Mouse (Mus musculus): ENCODE data around the gene Timeless. TPM values are rescaled to one million over a fixed set of nuclear protein-coding genes. Genes with fewer than 3 reads are reported as not detected.

The Timeless gene
- polyA plus RNA-seq, 1 experiment from 2014 or later, result 19.7 TPM

- Histone ChIP-seq H3K27ac (ENCODE audit: low read depth, low read length) (peak overlapping the region; percentile 46; the same call in 1 of the 2 replicates), H3K36me3 (ENCODE audit: control insufficient read depth, insufficient read depth, low read length) (peaks cover 7% of the 10 kb centered on the region), H3K27me3 (replicated peaks; ENCODE audit: control insufficient read depth, insufficient read depth, low read length) (no peaks in the 10 kb centered on the region), H3K4me2 (ENCODE audit: low read length) (no peak overlapping the region), H3K9me3 (ENCODE audit: control insufficient read depth, low read length) (no peaks in the 10 kb centered on the region), H3K9ac (ENCODE audit: low read depth, low read length) (no peak overlapping the region; the same call in 1 of the 2 replicates), H3K4me3 (ENCODE audit: low read length) (no peak overlapping the region), H3K4me1 (ENCODE audit: control insufficient read depth, insufficient read depth, low read depth, low read length) (no peaks in the 10 kb centered on the region)
- ATAC-seq, result no peak; the same call in 1 of the 2 replicates
- 66% methylated on average over 13 of the region's 13 CpGs for WGBS
Measured at GRCm38 (mm10) chr10:128296370-128297090, 64.7 kb downstream of the Timeless start.

GRCm38 (mm10) chr10:128297221-128297620 lies 65.4 kb downstream of the Timeless start:
- Histone ChIP-seq H3K4me1 (ENCODE audit: control insufficient read depth, insufficient read depth, low read depth, low read length) (peaks cover 1% of the 10 kb centered on the region; the same call in 1 of the 2 replicates), H3K4me3 (ENCODE audit: low read length) (no peak overlapping the region), H3K9ac (ENCODE audit: low read depth, low read length) (no peak overlapping the region), H3K9me3 (ENCODE audit: control insufficient read depth, low read length) (no peaks in the 10 kb centered on the region), H3K4me2 (ENCODE audit: low read length) (no peak overlapping the region), H3K27ac (ENCODE audit: low read depth, low read length) (no peak overlapping the region), H3K36me3 (ENCODE audit: control insufficient read depth, insufficient read depth, low read length) (peaks cover 2% of the 10 kb centered on the region; the same call in 1 of the 2 replicates), H3K27me3 (replicated peaks; ENCODE audit: control insufficient read depth, insufficient read depth, low read length) (no peaks in the 10 kb centered on the region)
- 0 out of 2 replicates have a peak, but pooled peaks have one; percentile 24 for ATAC-seq
- 73% methylated on average over 4 of the region's 4 CpGs for WGBS

- Histone ChIP-seq H3K27me3 (replicated peaks; ENCODE audit: control insufficient read depth, insufficient read depth, low read length) (no peaks in the 10 kb centered on the region), H3K36me3 (ENCODE audit: control insufficient read depth, insufficient read depth, low read length) (no peaks in the 10 kb centered on the region), H3K9me3 (ENCODE audit: control insufficient read depth, low read length) (no peaks in the 10 kb centered on the region), H3K27ac (ENCODE audit: low read depth, low read length) (no peak overlapping the region), H3K4me1 (ENCODE audit: control insufficient read depth, insufficient read depth, low read depth, low read length) (peaks cover 5% of the 10 kb centered on the region; the same call in 1 of the 2 replicates), H3K9ac (ENCODE audit: low read depth, low read length) (no peak overlapping the region), H3K4me2 (ENCODE audit: low read length) (no peak overlapping the region), H3K4me3 (ENCODE audit: low read length) (no peak overlapping the region)
- 72% methylated on average over 11 of the region's 11 CpGs for WGBS
- ATAC-seq, result 0 out of 2 replicates have a peak, but pooled peaks have one; percentile 38
Measured at GRCm38 (mm10) chr10:128297622-128298021, 65.8 kb downstream of the Timeless start.

- no peak overlapping the region for H3K4me2 ChIP-seq (ENCODE audit: low read length)
- H3K4me3 ChIP-seq (ENCODE audit: low read length), result no peak overlapping the region
- no peak overlapping the region for H3K27ac ChIP-seq (ENCODE audit: low read depth, low read length)
- H3K27me3 ChIP-seq (replicated peaks; ENCODE audit: control insufficient read depth, insufficient read depth, low read length), result no peaks in the 10 kb centered on the region
- H3K4me1 ChIP-seq (ENCODE audit: control insufficient read depth, insufficient read depth, low read depth, low read length), result peaks cover 5% of the 10 kb centered on the region; the same call in 1 of the 2 replicates
- ATAC-seq, result no peak
- H3K9ac ChIP-seq (ENCODE audit: low read depth, low read length), result no peak overlapping the region
- H3K9me3 ChIP-seq (ENCODE audit: control insufficient read depth, low read length), result no peaks in the 10 kb centered on the region
- 81% methylated on average over 6 of the region's 6 CpGs for WGBS
- H3K36me3 ChIP-seq (ENCODE audit: control insufficient read depth, insufficient read depth, low read length), result no peaks in the 10 kb centered on the region
Measured at GRCm38 (mm10) chr10:128298243-128298642, 66.4 kb downstream of the Timeless start.

- H3K36me3 ChIP-seq (ENCODE audit: control insufficient read depth, insufficient read depth, low read length), result no peaks in the 10 kb centered on the region
- no peaks in the 10 kb centered on the region for H3K9me3 ChIP-seq (ENCODE audit: control insufficient read depth, low read length)
- no peak for ATAC-seq
- H3K27me3 ChIP-seq (replicated peaks; ENCODE audit: control insufficient read depth, insufficient read depth, low read length), result no peaks in the 10 kb centered on the region
- WGBS, result 82% methylated on average over 11 of the region's 11 CpGs
- no peak within 1 kb of the TSS for H3K27ac ChIP-seq (ENCODE audit: low read depth, low read length)
- H3K4me2 ChIP-seq (ENCODE audit: low read length), result no peak within 1 kb of the TSS
- no peak within 1 kb of the TSS for H3K9ac ChIP-seq (ENCODE audit: low read depth, low read length)
- H3K4me3 ChIP-seq (ENCODE audit: low read length), result no peak within 1 kb of the TSS
- peaks cover 7% of the 10 kb centered on the region for H3K4me1 ChIP-seq (ENCODE audit: control insufficient read depth, insufficient read depth, low read depth, low read length)
Measured at GRCm38 (mm10) chr10:128298702-128299171, 66.9 kb downstream of the Timeless start, which contains the start of gene Il23a. TSS of gene Il23a (minus strand) at chr10:128298752.

GRCm38 (mm10) chr10:128302357-128302756 lies 70.5 kb downstream of the Timeless start:
- Histone ChIP-seq H3K27ac (ENCODE audit: low read depth, low read length) (peak overlapping the region; percentile 98), H3K9me3 (ENCODE audit: control insufficient read depth, low read length) (no peaks in the 10 kb centered on the region), H3K27me3 (replicated peaks; ENCODE audit: control insufficient read depth, insufficient read depth, low read length) (no peaks in the 10 kb centered on the region), H3K4me2 (ENCODE audit: low read length) (peak overlapping the region; percentile 72), H3K4me3 (ENCODE audit: low read length) (peak overlapping the region; percentile 57), H3K36me3 (ENCODE audit: control insufficient read depth, insufficient read depth, low read length) (no peaks in the 10 kb centered on the region), H3K9ac (ENCODE audit: low read depth, low read length) (peak overlapping the region; percentile 73), H3K4me1 (ENCODE audit: control insufficient read depth, insufficient read depth, low read depth, low read length) (peaks cover 14% of the 10 kb centered on the region)
- 40% methylated on average over 3 of the region's 3 CpGs for WGBS
- no peak for ATAC-seq

Other genes starting within 250 kb of the Timeless start
- not detected in 2 replicates for gene Hsd17b6, start 224.5 kb upstream of the Timeless start, polyA plus RNA-seq (2015; fragmentation: Nextera tagmentation; extraction: Ambion mirVana)
- gene Prim1, start 216.9 kb upstream of the Timeless start, polyA plus RNA-seq (2015; fragmentation: Nextera tagmentation; extraction: Ambion mirVana), result 37.2 and 40.2 TPM in 2 replicates
- 426 and 444 TPM in 2 replicates for gene Naca, start 196.5 kb upstream of the Timeless start, polyA plus RNA-seq (2015; fragmentation: Nextera tagmentation; extraction: Ambion mirVana)
- gene Ptges3, start 173.1 kb upstream of the Timeless start, polyA plus RNA-seq (2015; fragmentation: Nextera tagmentation; extraction: Ambion mirVana), result 359 and 361 TPM in 2 replicates
- gene Atp5b, start 148.8 kb upstream of the Timeless start, polyA plus RNA-seq (2015; fragmentation: Nextera tagmentation; extraction: Ambion mirVana), result 2,423 and 2,704 TPM in 2 replicates
- 6.9 and 7.3 TPM in 2 replicates for gene Baz2a, start 140.5 kb upstream of the Timeless start, polyA plus RNA-seq (2015; fragmentation: Nextera tagmentation; extraction: Ambion mirVana)
- gene Rbms2, start 51.8 kb upstream of the Timeless start, polyA plus RNA-seq (2015; fragmentation: Nextera tagmentation; extraction: Ambion mirVana), result 8.2 and 10.7 TPM in 2 replicates
- 1.8 and 2.4 TPM in 2 replicates for gene Gls2, start 37.6 kb upstream of the Timeless start, polyA plus RNA-seq (2015; fragmentation: Nextera tagmentation; extraction: Ambion mirVana)
- 23.6 and 25.5 TPM in 2 replicates for gene Spryd4, start 20.3 kb upstream of the Timeless start, polyA plus RNA-seq (2015; fragmentation: Nextera tagmentation; extraction: Ambion mirVana)
- gene Mip, start 6.2 kb upstream of the Timeless start, polyA plus RNA-seq (2015; fragmentation: Nextera tagmentation; extraction: Ambion mirVana), result 0.11 and 0.24 TPM in 2 replicates
- gene Apon, start 22.0 kb downstream of the Timeless start, polyA plus RNA-seq (2015; fragmentation: Nextera tagmentation; extraction: Ambion mirVana), result 0.11 TPM in 1 of 2 replicates, not detected in the other
- 0.24 TPM in 1 of 2 replicates, not detected in the other for gene Apof, start 36.6 kb downstream of the Timeless start, polyA plus RNA-seq (2015; fragmentation: Nextera tagmentation; extraction: Ambion mirVana)
- gene Stat2, start 38.5 kb downstream of the Timeless start, polyA plus RNA-seq (2015; fragmentation: Nextera tagmentation; extraction: Ambion mirVana), result 19.3 and 22.2 TPM in 2 replicates
- gene Il23a, start 66.7 kb downstream of the Timeless start, polyA plus RNA-seq (2015; fragmentation: Nextera tagmentation; extraction: Ambion mirVana), result 0.22 and 0.73 TPM in 2 replicates
- gene Pan2, start 71.3 kb downstream of the Timeless start, polyA plus RNA-seq (2015; fragmentation: Nextera tagmentation; extraction: Ambion mirVana), result 18.2 and 20.9 TPM in 2 replicates
- 196 and 202 TPM in 2 replicates for gene Cnpy2, start 90.4 kb downstream of the Timeless start, polyA plus RNA-seq (2015; fragmentation: Nextera tagmentation; extraction: Ambion mirVana)
- 303 and 314 TPM in 2 replicates for gene Cs, start 105.7 kb downstream of the Timeless start, polyA plus RNA-seq (2015; fragmentation: Nextera tagmentation; extraction: Ambion mirVana)
- 11.4 and 32.3 TPM in 2 replicates for gene Coq10a, start 136.9 kb downstream of the Timeless start, polyA plus RNA-seq (2015; fragmentation: Nextera tagmentation; extraction: Ambion mirVana)
- gene Ankrd52, start 145.1 kb downstream of the Timeless start, polyA plus RNA-seq (2015; fragmentation: Nextera tagmentation; extraction: Ambion mirVana), result 9.9 and 12.1 TPM in 2 replicates
- 0.36 and 0.41 TPM in 2 replicates for gene Slc39a5, start 169.2 kb downstream of the Timeless start, polyA plus RNA-seq (2015; fragmentation: Nextera tagmentation; extraction: Ambion mirVana)
- gene Nabp2, start 179.4 kb downstream of the Timeless start, polyA plus RNA-seq (2015; fragmentation: Nextera tagmentation; extraction: Ambion mirVana), result 126 and 150 TPM in 2 replicates
- gene Rnf41, start 179.6 kb downstream of the Timeless start, polyA plus RNA-seq (2015; fragmentation: Nextera tagmentation; extraction: Ambion mirVana), result 96.7 and 98.3 TPM in 2 replicates
- gene Smarcc2, start 227.2 kb downstream of the Timeless start, polyA plus RNA-seq (2015; fragmentation: Nextera tagmentation; extraction: Ambion mirVana), result 136 and 168 TPM in 2 replicates

Data from hindbrain, embryonic 16.5 days (tissue).